Mouse (Mus musculus) ES-E14 (cell line): Measurements from ENCODE around the gene Tmem208. TPM values are rescaled to one million over a fixed set of nuclear protein-coding genes. Genes with fewer than 3 reads are reported as not detected.
"Not testable (repeated sequence)": the region's sequence is repeated elsewhere in the genome, so short reads cannot be mapped to it uniquely, and the experiment has no call there.

Experiments
- DNase-seq: peaks from one replicate; pipeline ENCODE4 v3.0.0-alpha.2; 2013; ENCODE audit warnings: low read depth, low spot score
- H3K27ac ChIP-seq: 2 replicates; pipeline ENCODE4 v1.5.1; 2012; ENCODE audit warnings: low read depth, mild to moderate bottlenecking, low read length, moderate library complexity, mixed read lengths; ENCODE audit not compliant: poor library complexity, insufficient read depth, severe bottlenecking
- H3K36me3 ChIP-seq: 2 replicates; pipeline ENCODE4 v1.6.1; 2012; ENCODE audit warnings: mild to moderate bottlenecking, low read length, moderate library complexity, mixed read lengths; ENCODE audit not compliant: control insufficient read depth, poor library complexity, insufficient read depth, severe bottlenecking
- H3K4me1 ChIP-seq, 2 experiments: fragments of 150-350 bp in 1 of 2; sonication (generic) in 1 of 2; 2 replicates each; pipeline ENCODE4 v1.6.1; 2012; ENCODE audit warnings: low read length in 2 of 2, mild to moderate bottlenecking in 1 of 2, mixed read lengths in 1 of 2; ENCODE audit not compliant: control insufficient read depth in 2 of 2, insufficient read depth in 2 of 2, poor library complexity in 1 of 2
- H3K4me3 ChIP-seq, 2 experiments: fragments of 150-350 bp in 1 of 2; sonication (generic) in 1 of 2; 2 replicates each; pipeline ENCODE4 v1.5.1; 2012; ENCODE audit warnings: low read length in 2 of 2, low read depth in 1 of 2, mild to moderate bottlenecking in 1 of 2, mixed read lengths in 1 of 2; ENCODE audit not compliant: insufficient read depth in 1 of 2, poor library complexity in 1 of 2, severe bottlenecking in 1 of 2
- H3K9ac ChIP-seq: 2 replicates; pipeline ENCODE4 v1.6.1; 2012; ENCODE audit warnings: low read depth, mild to moderate bottlenecking, low read length, mixed read lengths; ENCODE audit not compliant: poor library complexity, insufficient read depth, severe bottlenecking
- H3K9me3 ChIP-seq: fragments of 150-350 bp; sonication (generic); 2 replicates; pipeline ENCODE4 v1.6.1; 2012; ENCODE audit warnings: low read depth, mild to moderate bottlenecking, low read length; ENCODE audit not compliant: control insufficient read depth, insufficient read depth
- CHD2 ChIP-seq: IDR thresholded peaks from 2 replicates; pipeline ENCODE4 v1.6.1; 2014; ENCODE audit warnings: mild to moderate bottlenecking, low read depth, low read length, inconsistent platforms
- HCFC1 ChIP-seq: IDR thresholded peaks from 2 replicates; pipeline ENCODE4 v1.6.1; 2012; ENCODE audit warnings: low read length, inconsistent platforms, borderline replicate concordance; ENCODE audit not compliant: insufficient read depth
- MAFK ChIP-seq: IDR thresholded peaks from 2 replicates; pipeline ENCODE4 v1.6.1; 2014; ENCODE audit warnings: mild to moderate bottlenecking, low read depth, low read length, inconsistent platforms; ENCODE audit not compliant: insufficient read depth
- ZC3H11A ChIP-seq: IDR thresholded peaks from 2 replicates; pipeline ENCODE4 v1.6.1; 2012; ENCODE audit warnings: low read depth, mild to moderate bottlenecking, inconsistent platforms, low read length, borderline replicate concordance
- ZNF384 ChIP-seq: IDR thresholded peaks from 2 replicates; pipeline ENCODE4 v1.6.1; 2012; ENCODE audit warnings: low read depth, low read length, inconsistent platforms
- in situ Hi-C, 2 experiments: fragments of 600-800 bp; cut with MboI; formaldehyde crosslinking; loops; one replicate each; pipeline ENCODE4 v1.15.1; 2025; ENCODE audit warnings: low sequenced_read_pairs in 2 of 2, inconsistent platforms in 1 of 2; ENCODE audit not compliant: unreplicated experiment in 2 of 2
- total RNA-seq: library from RNA; depleted of rRNA; stranded (reverse); fragments of 300-350 nt; gene quantifications from 2 replicates; pipeline ENCODE4 v1.2.3, GENCODE M21; 2012

Gene Tmem208
- total RNA-seq, 1 experiment = 123 TPM

GRCm38 (mm10) chr8:105288958-105289732, 37.0 kb upstream of the Tmem208 start:
- peak overlapping the region; percentile 38; the same call in 1 of the 2 replicates for H3K27ac ChIP-seq
- DNase-seq = peak; percentile 96
- H3K9ac ChIP-seq = peak overlapping the region; percentile 81
- H3K36me3 ChIP-seq = no peaks in the 10 kb centered on the region; the same call in 1 of the 2 replicates
- no peaks in the 10 kb centered on the region for H3K9me3 ChIP-seq
- TF ChIP-seq HCFC1 = peak; percentile 53; the same call in 1 of the 2 replicates
- no peak for TF ChIP-seq ZNF384
- TF ChIP-seq ZC3H11A = no peak
- peak; percentile 62; the same call in 1 of the 2 replicates for TF ChIP-seq CHD2
- no peak for TF ChIP-seq MAFK
- peaks cover 0 to 26% of the 10 kb centered on the region in 2 experiments; a peak in 2 of 4 replicates for H3K4me1 ChIP-seq
- H3K4me3 ChIP-seq = peak overlapping the region; percentile 76 to 83
- in situ Hi-C loops = no loop called here

- peak within 1 kb of the TSS; percentile 38; the same call in 1 of the 2 replicates for H3K27ac ChIP-seq
- no peaks in the 10 kb centered on the region; the same call in 1 of the 2 replicates for H3K36me3 ChIP-seq
- DNase-seq = no peak
- in situ Hi-C loops = no loop called here
- peaks cover 0 to 27% of the 10 kb centered on the region in 2 experiments; a peak in 2 of 4 replicates for H3K4me1 ChIP-seq
- peak within 1 kb of the TSS; percentile 76 to 83 for H3K4me3 ChIP-seq
- H3K9ac ChIP-seq = peak within 1 kb of the TSS; percentile 81
- TF ChIP-seq ZC3H11A (no peak), CHD2 (no peak), MAFK (no peak), HCFC1 (no peak), ZNF384 (no peak)
- no peaks in the 10 kb centered on the region for H3K9me3 ChIP-seq
Observed at GRCm38 (mm10) chr8:105289805-105290460, 36.2 kb upstream of the Tmem208 start, which contains the start of gene 4931428F04Rik. Gene 4931428F04Rik (minus strand): TSS chr8:105289864.

- Histone ChIP-seq H3K9me3 (no peaks in the 10 kb centered on the region), H3K36me3 (no peaks in the 10 kb centered on the region; the same call in 1 of the 2 replicates), H3K4me3 (peak overlapping the region; percentile 76 to 83), H3K4me1 (peaks cover under 1 to 33% of the 10 kb centered on the region in 2 experiments; a peak in 3 of 4 replicates), H3K27ac (no peak overlapping the region), H3K9ac (peak overlapping the region; percentile 2; the same call in 1 of the 2 replicates)
- peak; percentile 95 for DNase-seq
- no peak for TF ChIP-seq MAFK
- 0 out of 2 replicates have a peak, but pooled peaks have one; percentile 39 for TF ChIP-seq ZC3H11A
- TF ChIP-seq HCFC1 = 0 out of 2 replicates have a peak, but pooled peaks have one; percentile 26
- no peak for TF ChIP-seq ZNF384
- no peak for TF ChIP-seq CHD2
- in situ Hi-C loops = no loop called here
Observed at GRCm38 (mm10) chr8:105290554-105291314, 35.4 kb upstream of the Tmem208 start.

GRCm38 (mm10) chr8:105291364-105291763, 34.8 kb upstream of the Tmem208 start:
- in situ Hi-C loops, H3K9me3 ChIP-seq, H3K27ac ChIP-seq, H3K36me3 ChIP-seq, H3K9ac ChIP-seq, DNase-seq, H3K4me3 ChIP-seq: not testable (repeated sequence)
- peaks cover 2 to 38% of the 10 kb centered on the region in 2 experiments; a peak in 3 of 4 replicates for H3K4me1 ChIP-seq

GRCm38 (mm10) chr8:105291802-105292201, 34.4 kb upstream of the Tmem208 start:
- H3K9ac ChIP-seq, H3K27ac ChIP-seq, H3K9me3 ChIP-seq, H3K4me3 ChIP-seq, in situ Hi-C loops, DNase-seq, H3K36me3 ChIP-seq: not testable (repeated sequence)
- peaks cover 2 to 36% of the 10 kb centered on the region in 2 experiments; a peak in 3 of 4 replicates for H3K4me1 ChIP-seq
